Mouse (Mus musculus) hindbrain, embryonic 15.5 days (tissue): Measurements from ENCODE around the gene Glis2. TPM values are rescaled to one million over a fixed set of nuclear protein-coding genes. Genes with fewer than 3 reads are reported as not detected.
A peak's percentile ranks its signal among the peaks of the same experiment; 100 is the strongest.

Source experiments
- ATAC-seq: fragments of 200-750 bp; cut with Nextera tagmentation; 2 replicates; pipeline ENCODE4 v1.8.0; 2017; ENCODE audit warnings: low read depth, moderate number of reproducible peaks, moderate TSS enrichment; ENCODE audit not compliant: low FRiP score
- H3K27ac ChIP-seq: fragments of 300-500 bp; sonication (generic); replicated peaks from 2 replicates; pipeline ENCODE4 v1.5.1; 2015; ENCODE audit warnings: mild to moderate bottlenecking, inconsistent platforms
- H3K27me3 ChIP-seq: fragments of 300-500 bp; sonication (generic); 2 replicates; pipeline ENCODE4 v1.6.1; 2015; ENCODE audit warnings: control low read depth, inconsistent platforms
- H3K36me3 ChIP-seq: fragments of 300-500 bp; sonication (generic); 2 replicates; pipeline ENCODE4 v1.6.1; 2015; ENCODE audit warnings: control low read depth, inconsistent platforms
- H3K4me1 ChIP-seq: fragments of 300-500 bp; sonication (generic); replicated peaks from 2 replicates; pipeline ENCODE4 v1.6.1; 2015; ENCODE audit warnings: control low read depth, inconsistent platforms
- H3K4me2 ChIP-seq: fragments of 300-500 bp; sonication (generic); 2 replicates; pipeline ENCODE4 v1.6.1; 2015; ENCODE audit warnings: moderate library complexity, mild to moderate bottlenecking, inconsistent platforms
- H3K4me3 ChIP-seq: fragments of 300-500 bp; sonication (generic); 2 replicates; pipeline ENCODE4 v1.5.1; 2015; ENCODE audit warnings: mild to moderate bottlenecking, inconsistent platforms
- H3K9ac ChIP-seq: fragments of 300-500 bp; sonication (generic); 2 replicates; pipeline ENCODE4 v1.6.1; 2015; ENCODE audit warnings: inconsistent platforms
- H3K9me3 ChIP-seq: fragments of 300-500 bp; sonication (generic); 2 replicates; pipeline ENCODE4 v1.6.1; 2016; ENCODE audit warnings: control low read depth, inconsistent platforms
- WGBS: fragments of 180-500 bp; shearing (Covaris S2); methylation state at CpG from one replicate; pipeline ENCODE4 v1.1.7; 2015; 5-methylcytosine and 5-hydroxymethylcytosine counted together
- polyA plus RNA-seq: library from polyadenylated mRNA; unstranded; fragments of >200 nt; fragmentation: Nextera tagmentation; extraction: Ambion mirVana; gene quantifications from 2 replicates; pipeline ENCODE4 v1.2.1, GENCODE M21; 2015

Gene Glis2
- polyA plus RNA-seq: 17.0 and 19.7 TPM in 2 replicates

DNA sequence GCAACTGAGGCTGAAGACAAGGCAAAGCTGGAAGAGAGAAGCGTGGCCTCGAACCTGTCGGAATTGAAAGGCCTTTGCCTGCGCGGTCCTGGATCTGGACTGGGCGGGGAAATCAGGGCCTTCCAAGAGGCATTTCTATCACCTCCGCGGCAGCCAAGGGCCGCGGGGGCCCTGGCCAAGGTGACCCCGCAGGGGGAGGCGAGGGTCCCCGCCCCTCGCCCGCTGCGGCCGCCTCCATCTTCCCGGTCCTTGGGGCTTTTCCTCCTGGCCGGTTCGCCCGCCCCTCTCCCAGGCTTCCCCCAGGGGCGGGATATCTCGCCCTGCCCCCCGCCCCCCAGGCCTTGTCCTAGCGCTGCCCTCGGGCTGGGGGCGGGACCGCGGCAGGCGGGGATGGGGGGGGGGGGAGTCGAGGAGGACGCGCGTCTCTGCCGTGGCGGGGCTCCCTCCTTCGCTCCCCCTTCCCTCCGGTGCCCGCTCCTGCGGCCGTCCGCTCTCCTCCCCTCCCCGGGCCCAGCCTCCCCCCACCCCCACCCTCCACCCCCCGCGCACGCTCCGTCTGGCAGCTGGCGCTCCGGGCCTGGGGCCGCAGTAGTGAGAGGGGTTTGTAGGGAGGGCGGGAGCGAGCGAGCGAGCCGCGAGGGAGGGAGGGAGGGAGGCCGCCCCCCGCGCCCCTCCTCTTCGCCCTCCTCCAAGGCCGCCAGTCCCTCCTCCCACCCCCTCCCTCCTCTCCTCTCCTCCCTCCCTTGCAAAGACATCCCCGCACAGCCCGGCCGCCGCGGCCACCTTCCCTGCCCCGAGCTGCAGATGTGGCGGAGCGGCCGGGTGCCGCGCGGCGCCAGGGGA is at the start of gene Glis2:
TSS of gene Glis2 (plus strand) at position 743 of the 843 bp plus-strand sequence.
- peak within 1 kb of the TSS; percentile 83 for H3K9ac ChIP-seq
- H3K36me3 ChIP-seq: 0 out of 2 replicates have a peak, but pooled peaks cover 7% of the 10 kb centered on the region
- H3K27ac ChIP-seq: peak within 1 kb of the TSS; percentile 91
- peak within 1 kb of the TSS; percentile 66 for H3K4me3 ChIP-seq
- no peaks in the 10 kb centered on the region for H3K27me3 ChIP-seq
- ATAC-seq: peak; percentile 89
- peaks cover 64% of the 10 kb centered on the region for H3K4me1 ChIP-seq
- H3K9me3 ChIP-seq: no peaks in the 10 kb centered on the region
- H3K4me2 ChIP-seq: peak within 1 kb of the TSS; percentile 95
- WGBS: under 1% methylated on average over 25 of the region's 74 CpGs

DNA sequence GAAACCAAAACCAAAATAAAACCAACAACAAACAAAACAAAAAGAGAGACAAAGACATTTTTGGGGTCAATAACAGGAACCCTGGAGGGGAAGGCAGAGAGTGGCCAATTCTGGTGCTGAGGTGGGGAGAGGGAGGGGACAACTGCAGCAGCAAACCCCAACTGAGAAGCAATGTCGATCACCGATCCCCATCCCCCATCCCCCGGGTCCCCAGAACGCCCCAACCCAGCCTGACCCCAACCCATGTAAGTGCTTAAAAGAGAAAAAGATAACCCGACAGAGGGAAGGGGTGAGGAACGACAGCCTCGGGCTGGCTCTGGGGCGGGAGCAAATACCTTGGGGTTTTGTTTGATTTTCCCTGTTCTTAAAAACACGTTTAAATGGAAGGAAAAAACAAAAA is 49.7 kb upstream of the Glis2 start:
- Histone ChIP-seq H3K9me3 (no peaks in the 10 kb centered on the region), H3K4me2 (no peak overlapping the region)
- whole genome bisulfite sequencing: 76% methylated on average over 9 of the region's 9 CpGs

DNA sequence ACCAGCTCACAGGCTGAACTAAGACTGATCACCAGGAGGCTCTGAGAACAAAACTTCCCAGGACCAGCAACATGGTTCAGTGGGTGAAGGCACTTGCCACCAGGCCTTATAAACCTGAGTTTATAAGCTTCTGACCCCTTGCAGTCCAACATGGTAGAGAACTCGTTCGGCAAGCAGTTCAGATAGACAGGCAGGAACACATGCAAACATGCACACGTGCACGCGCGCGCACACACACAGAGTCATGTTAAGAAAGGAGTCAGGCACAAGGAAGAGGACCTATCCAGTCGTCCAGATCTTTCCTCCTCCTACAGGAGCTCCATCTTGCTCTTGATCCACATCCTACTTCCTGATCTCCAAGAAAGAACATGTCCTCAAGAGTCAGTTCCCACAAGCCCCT is 47.7 kb upstream of the Glis2 start:
- no peaks in the 10 kb centered on the region for H3K9me3 ChIP-seq
- 94% methylated on average over 8 of the region's 8 CpGs for WGBS
- H3K27ac ChIP-seq: no peak overlapping the region
- H3K4me3 ChIP-seq: no peak overlapping the region
- H3K36me3 ChIP-seq: peaks cover 21% of the 10 kb centered on the region
- H3K9ac ChIP-seq: no peak overlapping the region
- no peaks in the 10 kb centered on the region for H3K27me3 ChIP-seq
- no peak for ATAC-seq
- no peak overlapping the region for H3K4me2 ChIP-seq
- H3K4me1 ChIP-seq: peaks cover 6% of the 10 kb centered on the region

More for the DNA sequence above, 49.7 kb upstream of the Glis2 start:
- Histone ChIP-seq H3K36me3 (peaks cover 21% of the 10 kb centered on the region), H3K27ac (no peak overlapping the region), H3K4me1 (peaks cover 19% of the 10 kb centered on the region), H3K27me3 (no peaks in the 10 kb centered on the region), H3K9ac (no peak overlapping the region), H3K4me3 (no peak overlapping the region)
- ATAC-seq: no peak

DNA sequence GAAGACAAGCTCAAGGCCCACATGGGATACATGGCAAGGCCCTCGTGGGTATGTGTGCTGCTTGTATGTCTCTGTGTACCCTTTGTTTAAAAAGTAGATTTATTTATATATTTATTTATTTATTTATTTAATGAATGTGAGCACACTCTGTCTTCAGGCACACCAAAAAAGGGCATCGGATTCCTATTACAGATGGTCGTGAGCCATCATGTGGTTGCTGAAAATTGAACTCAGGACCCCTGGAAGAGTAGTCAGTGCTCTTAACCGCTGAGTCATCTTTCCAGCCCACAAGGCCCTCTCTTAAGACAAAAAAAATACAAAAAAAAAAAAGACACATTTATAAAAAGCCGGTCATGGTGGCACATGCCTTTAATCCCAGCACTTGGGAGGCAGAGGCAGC is 46.9 kb upstream of the Glis2 start:
- Histone ChIP-seq H3K9me3 (no peaks in the 10 kb centered on the region), H3K27me3 (no peaks in the 10 kb centered on the region), H3K27ac (no peak overlapping the region), H3K36me3 (peaks cover 21% of the 10 kb centered on the region), H3K4me2 (no peak overlapping the region), H3K9ac (no peak overlapping the region), H3K4me3 (no peak overlapping the region), H3K4me1 (peaks cover under 1% of the 10 kb centered on the region; the same call in 1 of the 2 replicates)
- no peak for ATAC-seq
- WGBS: 93% methylated on average over 5 of the region's 5 CpGs

DNA sequence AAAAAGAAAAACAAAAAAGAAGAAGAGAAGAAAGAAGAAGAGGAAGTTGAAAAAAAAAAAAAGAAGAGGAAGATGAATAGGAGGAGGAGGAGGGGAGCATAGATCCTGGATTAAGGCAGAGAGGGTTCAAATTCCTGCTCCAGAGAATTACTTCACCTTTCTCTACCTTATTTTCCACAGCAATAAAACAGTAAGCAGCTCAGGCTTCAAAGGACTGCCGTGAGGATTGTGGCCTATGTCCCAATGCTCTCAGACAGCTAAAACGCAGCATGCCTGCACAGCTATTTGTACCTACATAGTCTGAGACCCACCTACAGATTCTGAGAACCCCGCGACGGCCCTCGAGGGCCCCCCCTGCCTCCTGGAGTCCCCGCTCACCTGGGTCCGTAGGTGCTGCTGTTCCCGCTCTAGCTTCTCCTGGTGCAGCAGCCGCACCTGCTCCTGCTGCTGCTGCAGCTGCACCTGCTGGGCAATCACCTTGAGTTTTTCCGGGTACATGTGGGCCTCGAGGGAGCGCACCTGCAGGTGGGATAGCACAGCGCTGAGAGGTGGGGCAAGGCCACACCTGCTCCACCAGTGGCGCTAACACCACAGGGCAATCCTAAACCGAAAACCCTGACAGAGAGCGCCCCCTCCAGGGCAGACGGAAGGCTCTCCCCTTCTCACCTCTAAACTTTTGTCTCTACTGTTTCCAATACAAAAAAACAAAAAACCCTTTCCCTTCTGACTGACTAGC is 45.4 kb upstream of the Glis2 start:
- H3K4me3 ChIP-seq: no peak overlapping the region
- no peaks in the 10 kb centered on the region for H3K9me3 ChIP-seq
- peaks cover 21% of the 10 kb centered on the region for H3K36me3 ChIP-seq
- H3K4me2 ChIP-seq: no peak overlapping the region
- no peak for ATAC-seq
- H3K27ac ChIP-seq: no peak overlapping the region
- H3K9ac ChIP-seq: no peak overlapping the region
- H3K27me3 ChIP-seq: no peaks in the 10 kb centered on the region
- 91% methylated on average over 18 of the region's 18 CpGs for WGBS
- H3K4me1 ChIP-seq: 0 out of 2 replicates have a peak, but pooled peaks cover 4% of the 10 kb centered on the region

DNA sequence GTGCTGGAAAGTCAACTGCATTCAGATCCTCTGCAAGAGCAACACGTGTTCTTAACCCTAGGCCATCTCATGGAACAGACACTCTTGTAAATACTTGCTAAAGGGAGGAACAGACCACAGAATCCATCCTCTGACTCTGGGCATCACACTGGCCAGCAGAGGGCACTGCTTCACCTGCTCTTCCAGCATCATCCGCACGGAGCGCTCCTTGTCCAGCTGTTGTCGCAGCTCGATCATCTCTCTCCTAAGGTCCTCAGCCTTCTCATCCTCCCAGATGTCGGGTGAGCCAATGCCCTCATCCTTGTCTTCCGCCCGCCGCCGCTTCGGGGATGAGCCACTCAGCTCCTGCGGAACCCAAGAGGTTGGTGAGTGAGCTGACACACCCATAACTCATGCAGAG is 43.5 kb upstream of the Glis2 start:
- H3K27ac ChIP-seq: no peak overlapping the region
- H3K9me3 ChIP-seq: no peaks in the 10 kb centered on the region
- 36% methylated on average over 13 of the region's 13 CpGs for WGBS
- H3K27me3 ChIP-seq: no peaks in the 10 kb centered on the region
- H3K36me3 ChIP-seq: peaks cover 9% of the 10 kb centered on the region
- H3K4me3 ChIP-seq: no peak overlapping the region
- no peak overlapping the region for H3K4me2 ChIP-seq
- no peak overlapping the region for H3K9ac ChIP-seq
- H3K4me1 ChIP-seq: 0 out of 2 replicates have a peak, but pooled peaks cover 4% of the 10 kb centered on the region
- ATAC-seq: peak; percentile 52

DNA sequence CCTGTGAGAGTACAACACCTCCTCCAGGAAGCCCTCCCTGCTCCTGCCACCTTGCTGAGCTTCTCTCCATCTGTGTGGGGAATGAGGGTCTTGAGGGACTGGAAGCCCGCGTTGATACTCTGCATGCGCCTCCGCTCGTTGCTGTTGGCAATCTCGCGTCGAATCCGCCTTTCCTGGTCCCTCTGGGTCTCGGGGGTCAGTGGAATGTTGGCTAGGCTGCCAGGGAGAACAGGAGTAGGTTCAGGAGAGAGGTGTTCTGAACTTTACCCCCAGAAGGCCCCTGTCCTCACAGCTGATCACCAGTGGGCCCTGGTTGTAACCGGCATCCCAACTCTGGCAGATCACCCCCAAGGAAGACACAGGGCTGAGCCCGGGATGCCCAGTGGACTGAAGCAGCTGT is 42.6 kb upstream of the Glis2 start:
- H3K9ac ChIP-seq: no peak overlapping the region
- no peak overlapping the region for H3K27ac ChIP-seq
- no peak for ATAC-seq
- no peaks in the 10 kb centered on the region for H3K9me3 ChIP-seq
- no peak overlapping the region for H3K4me3 ChIP-seq
- H3K4me1 ChIP-seq: peaks cover 9% of the 10 kb centered on the region
- peaks cover 8% of the 10 kb centered on the region for H3K36me3 ChIP-seq
- no peaks in the 10 kb centered on the region for H3K27me3 ChIP-seq
- WGBS: 89% methylated on average over 12 of the region's 12 CpGs
- H3K4me2 ChIP-seq: no peak overlapping the region

DNA sequence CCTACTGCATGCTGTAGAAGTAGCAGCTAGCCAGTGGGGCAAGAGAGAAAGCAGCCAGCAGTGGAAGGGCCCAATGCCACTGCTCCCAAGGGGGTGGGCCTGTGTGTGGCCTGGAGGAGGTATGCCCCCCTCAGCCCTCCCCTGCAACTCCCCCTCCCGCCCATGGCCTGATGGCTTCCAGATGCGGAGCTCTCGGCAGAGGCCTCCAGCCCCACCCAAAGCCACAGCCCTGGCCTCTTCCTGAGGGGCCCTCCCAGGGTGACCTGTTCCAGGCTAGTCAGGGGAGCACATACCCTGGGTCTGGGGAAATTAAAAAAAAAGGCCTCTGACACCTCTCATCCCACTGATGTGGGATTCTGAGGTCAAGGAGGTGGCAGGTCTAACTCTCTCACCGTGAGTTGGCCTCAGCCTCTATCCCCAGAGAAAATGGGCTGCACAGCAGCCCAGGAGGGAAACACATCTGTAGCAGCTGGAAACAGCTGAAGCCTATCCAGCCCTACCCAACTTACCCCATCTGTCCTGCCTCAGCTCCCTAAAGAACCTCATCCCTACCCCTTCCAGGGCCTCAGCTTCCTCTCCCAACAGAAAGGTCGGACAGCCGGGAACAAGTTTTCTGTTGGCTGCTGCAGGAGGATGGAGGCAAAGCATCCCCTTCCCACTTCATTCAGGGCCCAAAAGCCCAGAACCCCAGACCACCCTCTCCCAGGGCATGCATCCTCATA is 41.5 kb upstream of the Glis2 start:
- Histone ChIP-seq H3K4me3 (no peak overlapping the region), H3K27me3 (no peaks in the 10 kb centered on the region), H3K4me1 (peaks cover 20% of the 10 kb centered on the region), H3K36me3 (peaks cover 8% of the 10 kb centered on the region), H3K9me3 (no peaks in the 10 kb centered on the region), H3K4me2 (no peak overlapping the region), H3K27ac (no peak overlapping the region), H3K9ac (no peak overlapping the region)
- no peak for ATAC-seq
- 69% methylated on average over 6 of the region's 6 CpGs for WGBS

DNA sequence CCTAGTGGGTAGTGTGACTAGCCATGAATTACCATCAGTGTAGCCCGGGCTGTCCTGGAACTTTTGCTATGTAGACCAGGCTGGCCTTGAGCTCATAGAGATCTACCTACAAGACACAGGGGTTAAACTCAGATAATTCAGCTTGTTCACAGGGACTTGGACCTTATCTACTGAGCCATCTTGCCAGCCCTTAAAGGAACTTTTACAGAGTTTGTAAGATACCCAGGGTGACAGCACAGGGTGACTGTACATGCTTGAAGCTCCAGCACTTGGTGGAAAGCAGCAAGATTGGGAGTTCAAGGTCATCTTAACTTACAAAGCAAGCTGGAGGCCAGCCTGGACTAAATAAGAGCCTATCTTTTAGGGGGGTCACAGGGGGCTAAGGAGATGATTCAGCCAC is 39.0 kb upstream of the Glis2 start:
- peaks cover 25% of the 10 kb centered on the region for H3K4me1 ChIP-seq
- H3K9ac ChIP-seq: no peak overlapping the region
- no peak overlapping the region for H3K4me2 ChIP-seq
- no peaks in the 10 kb centered on the region for H3K9me3 ChIP-seq
- H3K36me3 ChIP-seq: no peaks in the 10 kb centered on the region
- H3K4me3 ChIP-seq: no peak overlapping the region
- WGBS: 89% methylated on average over 1 of the region's 1 CpGs
- H3K27ac ChIP-seq: no peak overlapping the region
- no peak for ATAC-seq
- H3K27me3 ChIP-seq: no peaks in the 10 kb centered on the region

DNA sequence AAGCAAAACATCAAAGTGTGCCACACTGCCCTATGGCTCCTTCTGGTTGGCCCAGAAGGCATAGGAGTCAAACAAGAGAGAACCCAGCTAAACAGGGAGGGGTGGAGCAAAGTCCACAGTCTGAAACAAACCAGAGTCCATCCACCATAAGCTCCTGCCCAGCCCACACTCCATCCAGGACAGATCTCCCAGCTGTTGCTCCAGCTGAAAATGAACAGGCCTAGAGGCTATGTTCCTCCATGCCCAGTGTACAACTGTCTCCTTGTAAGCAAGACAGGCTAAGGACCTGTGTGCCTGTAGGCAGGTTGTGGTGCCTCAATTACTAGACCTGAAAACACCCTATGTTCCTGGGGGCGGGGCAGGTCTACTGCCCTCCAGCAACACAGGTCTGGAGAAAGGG is 37.4 kb upstream of the Glis2 start:
- H3K27ac ChIP-seq: peak overlapping the region; percentile 90
- H3K4me2 ChIP-seq: peak overlapping the region; percentile 85
- WGBS: 89% methylated on average over 1 of the region's 1 CpGs
- peaks cover 29% of the 10 kb centered on the region for H3K4me1 ChIP-seq
- H3K4me3 ChIP-seq: peak overlapping the region; percentile 58
- no peaks in the 10 kb centered on the region for H3K36me3 ChIP-seq
- 0 out of 2 replicates have a peak overlapping the region, but pooled peaks have one; percentile 62 for H3K9ac ChIP-seq
- ATAC-seq: no peak
- no peaks in the 10 kb centered on the region for H3K9me3 ChIP-seq
- no peaks in the 10 kb centered on the region for H3K27me3 ChIP-seq

DNA sequence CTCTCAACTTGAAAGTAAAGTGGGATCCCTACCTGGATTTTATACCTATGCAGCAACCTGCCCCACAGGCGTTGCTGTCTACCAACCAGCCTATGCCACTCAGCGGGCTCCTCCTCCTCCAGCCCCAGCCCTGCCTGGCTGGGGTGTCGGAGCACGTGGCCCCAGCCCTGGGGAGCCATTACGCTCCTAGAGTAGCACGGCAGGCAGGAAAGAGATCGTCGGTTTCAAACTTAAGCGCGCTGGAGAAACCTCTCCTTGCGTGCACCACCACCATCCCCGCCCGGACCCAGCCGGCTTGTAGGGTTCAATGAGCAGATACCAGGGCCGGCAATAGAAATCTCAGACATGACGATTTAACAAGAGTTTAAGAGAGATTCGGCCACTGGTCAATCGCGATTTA is 36.6 kb upstream of the Glis2 start:
- Histone ChIP-seq H3K27me3 (no peaks in the 10 kb centered on the region), H3K4me1 (peaks cover 29% of the 10 kb centered on the region), H3K9me3 (no peaks in the 10 kb centered on the region), H3K4me2 (peak overlapping the region; percentile 85), H3K36me3 (no peaks in the 10 kb centered on the region), H3K9ac (peak overlapping the region; percentile 62), H3K4me3 (peak overlapping the region; percentile 58), H3K27ac (peak overlapping the region; percentile 90)
- ATAC-seq: peak; percentile 39
- 0% methylated on average over 19 of the region's 19 CpGs for WGBS
